Mouse (Mus musculus) ES-Bruce4 (cell line): ENCODE results near the gene Nmnat1.

Source experiments
- EP300 ChIP-seq: IDR thresholded peaks from 2 replicates; pipeline ENCODE4 v1.6.1; 2011; ENCODE audit warnings: low read depth, low read length; ENCODE audit not compliant: insufficient read depth
- POLR2A ChIP-seq: IDR thresholded peaks from one replicate; pipeline ENCODE4 v1.8.1; 2011; ENCODE audit warnings: low read length; ENCODE audit not compliant: insufficient read depth

- TF ChIP-seq EP300 (no peak), POLR2A (no peak)
Measured at GRCm38 (mm10) chr4:149521258-149521657, 36.3 kb upstream of the Nmnat1 start.
